Mouse (Mus musculus) liver (tissue): ENCODE measurements at regions not wholly inside any gene's neighbourhood (a gene's known extent, or its start where the extent isn't known, plus 50 kb on each side); places are given as distances from the start of the nearest gene placed in this dataset.

ENCODE experiments used
- DNase-seq: peaks from one replicate; pipeline ENCODE4 v3.0.0-alpha.2; 2020; ENCODE audit warnings: mixed read lengths

GRCm38 (mm10) chr16:64391440-64392197 lies 210.6 kb downstream of the Csnka2ip start:
- no peak for DNase-seq

GRCm38 (mm10) chr16:64368608-64369399 lies 233.4 kb downstream of the Csnka2ip start:
- no peak for DNase-seq

GRCm38 (mm10) chr16:64347940-64348339 lies 254.3 kb downstream of the Csnka2ip start:
- DNase-seq: no peak

GRCm38 (mm10) chr16:64332887-64333455 lies 269.2 kb downstream of the Csnka2ip start:
- no peak for DNase-seq

GRCm38 (mm10) chr16:64332195-64332886 lies 269.9 kb downstream of the Csnka2ip start:
- DNase-seq: no peak

- no peak for DNase-seq
These were observed 272.7 kb downstream of the Csnka2ip start for GRCm38 (mm10) chr16:64329264-64330060.

GRCm38 (mm10) chr16:64318796-64319493 lies 283.3 kb downstream of the Csnka2ip start:
- no peak for DNase-seq

- no peak for DNase-seq
These were observed 285.4 kb downstream of the Csnka2ip start for GRCm38 (mm10) chr16:64316831-64317230.

GRCm38 (mm10) chr16:64293507-64293906 lies 308.7 kb downstream of the Csnka2ip start:
- no peak for DNase-seq

- no peak for DNase-seq
These were observed 316.9 kb downstream of the Csnka2ip start for GRCm38 (mm10) chr16:64285306-64285705.

- no peak for DNase-seq
These were observed 326.2 kb downstream of the Csnka2ip start for GRCm38 (mm10) chr16:64275860-64276597.

GRCm38 (mm10) chr16:64275420-64275819 lies 326.8 kb downstream of the Csnka2ip start:
- no peak for DNase-seq

- no peak for DNase-seq
These were observed 337.1 kb downstream of the Csnka2ip start for GRCm38 (mm10) chr16:64264960-64265736.

GRCm38 (mm10) chr16:64251155-64251554 lies 351.1 kb downstream of the Csnka2ip start:
- no peak for DNase-seq

GRCm38 (mm10) chr16:64248743-64249142 lies 353.5 kb downstream of the Csnka2ip start:
- no peak for DNase-seq

GRCm38 (mm10) chr16:64245942-64246341 lies 356.3 kb downstream of the Csnka2ip start:
- DNase-seq: no peak

- no peak for DNase-seq
These were observed 360.4 kb upstream of the Epha3 start for GRCm38 (mm10) chr16:64224336-64224735.

GRCm38 (mm10) chr16:64216671-64217070 lies 352.7 kb upstream of the Epha3 start:
- no peak for DNase-seq

GRCm38 (mm10) chr16:64211895-64212294 lies 347.9 kb upstream of the Epha3 start:
- DNase-seq: no peak
